Mouse (Mus musculus) myocyte (in vitro differentiated cells): ENCODE data around the gene Calcoco2.

Source experiments
- CEBPB ChIP-seq: IDR thresholded peaks from 2 replicates; pipeline ENCODE4 v1.6.1; 2011; ENCODE audit warnings: mild to moderate bottlenecking, moderate library complexity; ENCODE audit not compliant: poor library complexity, insufficient read depth, severe bottlenecking
- E2F4 ChIP-seq: IDR thresholded peaks from one replicate; pipeline ENCODE4 v1.6.1; 2011; ENCODE audit warnings: mild to moderate bottlenecking, control low read depth, moderate library complexity; ENCODE audit not compliant: insufficient read depth
- MAX ChIP-seq: IDR thresholded peaks from one replicate; pipeline ENCODE4 v1.6.1; 2011; ENCODE audit warnings: low read depth, mild to moderate bottlenecking, control low read depth
- MYOG ChIP-seq, 3 experiments: IDR thresholded peaks; one replicate each; pipeline ENCODE4 v1.6.1; 2011; ENCODE audit warnings: control low read depth in 2 of 3, low read depth in 2 of 3, mild to moderate bottlenecking in 2 of 3; ENCODE audit not compliant: insufficient read length in 2 of 3, control insufficient read depth in 1 of 3, insufficient read depth in 1 of 3
- POLR2A ChIP-seq: IDR thresholded peaks from one replicate; pipeline ENCODE4 v1.6.1; 2011; ENCODE audit warnings: low read depth, mild to moderate bottlenecking, control low read depth, moderate library complexity; ENCODE audit not compliant: insufficient read length
- SRF ChIP-seq: IDR thresholded peaks from one replicate; pipeline ENCODE4 v1.6.1; 2011; ENCODE audit warnings: low read depth; ENCODE audit not compliant: control insufficient read depth, insufficient read length
- USF1 ChIP-seq: IDR thresholded peaks from one replicate; pipeline ENCODE4 v1.6.1; 2011; ENCODE audit warnings: low read depth, mild to moderate bottlenecking, control low read depth, moderate library complexity

DNA sequence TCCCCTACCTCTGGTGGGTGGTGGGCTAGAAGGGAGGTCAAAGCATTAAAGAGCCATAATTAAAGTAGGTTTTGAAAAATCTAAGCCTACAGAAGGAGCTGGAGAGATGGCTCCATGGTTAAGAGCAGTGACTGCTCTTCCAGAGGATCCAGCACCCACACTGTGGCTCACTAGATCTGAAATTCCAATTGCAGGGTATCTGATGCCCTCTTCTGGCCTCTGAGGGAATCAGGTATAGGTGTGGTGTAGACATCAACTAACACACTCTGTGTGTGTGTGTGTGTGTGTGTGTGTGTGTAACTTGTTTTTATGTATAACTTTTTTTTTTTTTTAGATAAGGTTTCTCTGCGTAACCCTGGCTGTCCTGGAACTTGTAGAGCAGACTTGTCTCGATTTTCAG is 20.7 kb downstream of the Calcoco2 start:
- TF ChIP-seq USF1 (no peak), POLR2A (no peak), MAX (no peak), SRF (no peak), CEBPB (no peak), E2F4 (no peak), MYOG (IDR thresholded peaks at IDR 0.05; ENCODE audit: control insufficient read depth in 1 of 3, insufficient read depth in 1 of 3, insufficient read length in 2 of 3, low read depth in 2 of 3) (no peak)
